Mouse (Mus musculus): ENCODE measurements at regions not wholly inside any gene's neighbourhood (a gene's known extent, or its start where the extent isn't known, plus 50 kb on each side); places are given as distances from the start of the nearest gene placed in this dataset.

DNA sequence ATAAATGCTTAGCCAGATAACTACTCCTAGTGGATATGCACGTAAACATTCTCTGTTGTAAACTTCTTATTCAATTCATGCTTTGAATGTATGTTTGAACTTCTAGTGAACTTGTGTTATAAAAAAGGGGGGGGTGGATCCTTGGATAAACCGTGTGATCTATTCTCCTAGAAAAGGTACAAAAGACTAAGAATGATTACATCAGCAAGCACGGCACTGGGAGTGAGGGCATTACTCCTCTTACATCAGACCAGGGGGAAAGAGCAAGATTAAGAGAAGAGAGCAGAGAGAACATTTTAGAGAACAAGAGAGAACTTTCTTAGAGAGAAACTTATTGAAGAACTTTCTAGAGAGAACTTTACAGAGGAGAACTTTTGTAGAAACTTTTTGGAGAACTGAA is 442.6 kb upstream of the Kcnab2 start:
- DNase-seq (ENCODE audit: low spot score) = no peak
- H3K27ac ChIP-seq = no peak overlapping the region
- peaks cover 12% of the 10 kb centered on the region for H3K4me1 ChIP-seq
- H3K36me3 ChIP-seq = no peaks in the 10 kb centered on the region
- H3K27me3 ChIP-seq (ENCODE audit: low read depth, poor library complexity, severe bottlenecking) = no peaks in the 10 kb centered on the region
- 81% methylated on average over 3 of the region's 3 CpGs for WGBS
- H3K9me3 ChIP-seq (replicated peaks) = no peaks in the 10 kb centered on the region
- H3K4me3 ChIP-seq = no peak overlapping the region

DNA sequence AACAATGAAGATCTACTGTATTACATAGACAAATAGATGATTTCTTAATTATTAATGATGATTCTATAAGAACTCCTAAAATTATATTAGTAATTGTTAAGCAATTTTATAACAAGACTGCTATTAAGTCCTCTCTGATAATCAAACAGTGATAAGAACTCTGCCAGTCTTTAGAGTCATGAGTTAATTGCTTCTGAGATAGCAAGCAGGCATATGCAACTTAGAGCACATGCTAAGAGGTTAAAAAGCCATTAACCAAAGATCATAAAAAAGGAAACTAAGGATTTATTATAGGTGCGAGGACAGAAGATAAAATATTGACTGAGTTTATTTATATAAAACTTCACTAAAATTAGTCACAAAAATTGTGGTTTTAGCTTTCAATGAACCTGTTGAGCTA is 442.2 kb upstream of the Kcnab2 start:
- peaks cover 12% of the 10 kb centered on the region for H3K4me1 ChIP-seq
- WGBS = 90% methylated on average over 1 of the region's 1 CpGs

DNA sequence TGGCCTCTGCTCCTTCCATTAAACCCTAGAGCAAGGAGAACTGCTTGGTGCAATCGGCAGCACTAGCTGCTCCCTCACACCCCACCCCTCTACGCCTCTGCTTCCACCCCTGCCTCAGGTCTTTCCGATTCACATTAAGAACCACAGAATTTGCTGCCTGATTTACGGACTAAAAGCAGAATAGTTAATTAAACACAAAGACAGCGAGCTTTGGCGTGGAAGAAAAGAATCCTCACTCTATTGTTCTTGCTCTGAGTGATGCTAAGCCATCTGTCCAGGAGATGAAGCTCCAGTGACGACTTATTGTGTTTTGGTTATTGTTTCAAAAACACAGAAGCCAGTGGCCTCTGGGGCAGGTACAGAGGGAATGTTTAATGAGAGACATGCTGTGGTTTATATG is 438.9 kb upstream of the Kcnab2 start:
- peaks cover 12% of the 10 kb centered on the region for H3K4me1 ChIP-seq
- H3K27me3 ChIP-seq (ENCODE audit: low read depth, poor library complexity, severe bottlenecking) = no peaks in the 10 kb centered on the region
- H3K4me3 ChIP-seq = no peak overlapping the region
- H3K27ac ChIP-seq = no peak overlapping the region
- no peaks in the 10 kb centered on the region for H3K36me3 ChIP-seq
- DNase-seq (ENCODE audit: low spot score) = no peak
- WGBS = 40% methylated on average over 7 of the region's 7 CpGs
- H3K9me3 ChIP-seq (replicated peaks) = no peaks in the 10 kb centered on the region

More for the DNA sequence above, 442.2 kb upstream of the Kcnab2 start:
- Histone ChIP-seq H3K9me3 (replicated peaks) (no peaks in the 10 kb centered on the region), H3K4me3 (no peak overlapping the region), H3K27ac (no peak overlapping the region), H3K36me3 (no peaks in the 10 kb centered on the region), H3K27me3 (ENCODE audit: low read depth, poor library complexity, severe bottlenecking) (no peaks in the 10 kb centered on the region)
- no peak for DNase-seq (ENCODE audit: low spot score)

DNA sequence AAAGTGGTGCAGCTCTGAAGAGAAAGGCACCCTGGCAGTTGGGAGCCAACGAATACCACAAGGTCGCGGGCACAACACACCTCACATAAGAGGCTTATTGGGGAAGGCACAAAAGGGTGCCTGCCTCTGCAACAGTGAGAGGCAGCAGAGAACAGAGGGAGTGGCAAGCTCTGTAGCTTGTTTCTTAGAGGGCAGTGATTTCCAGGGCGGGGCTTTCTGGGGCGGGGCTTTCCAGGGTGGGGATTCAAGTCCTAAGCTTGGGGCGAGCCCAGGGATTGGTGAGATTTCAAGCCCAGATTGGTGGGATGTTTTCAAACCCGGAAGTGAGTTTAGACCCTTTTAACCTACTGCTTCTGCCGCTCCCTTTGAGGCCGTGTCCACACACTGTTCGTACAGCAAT is 435.8 kb upstream of the Kcnab2 start:
- WGBS = 38% methylated on average over 10 of the region's 10 CpGs
- Histone ChIP-seq H3K36me3 (no peaks in the 10 kb centered on the region), H3K4me1 (peaks cover 12% of the 10 kb centered on the region), H3K27ac (no peak overlapping the region), H3K9me3 (replicated peaks) (no peaks in the 10 kb centered on the region), H3K27me3 (ENCODE audit: low read depth, poor library complexity, severe bottlenecking) (no peaks in the 10 kb centered on the region), H3K4me3 (no peak overlapping the region)
- no peak for DNase-seq (ENCODE audit: low spot score)

DNA sequence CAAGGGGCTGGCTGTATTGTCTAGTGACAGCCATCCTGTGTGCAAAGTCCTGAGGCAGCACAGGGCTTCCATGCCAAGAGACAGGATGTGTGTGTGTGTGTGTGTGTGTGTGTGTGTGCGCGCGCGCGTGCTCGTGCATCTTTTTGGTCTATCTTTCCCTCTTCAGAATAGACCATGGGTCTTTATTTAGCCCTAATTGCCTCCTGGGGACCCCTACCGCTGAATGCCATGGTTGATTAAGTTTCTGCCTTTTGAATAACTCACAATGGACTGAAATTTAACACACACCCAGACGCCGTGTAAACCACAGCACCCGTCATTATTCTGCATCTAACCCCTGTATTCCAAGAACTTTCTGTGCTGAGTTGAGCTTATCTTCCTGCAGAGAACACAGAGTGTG is 435.2 kb upstream of the Kcnab2 start:
- Histone ChIP-seq H3K9me3 (replicated peaks) (no peaks in the 10 kb centered on the region), H3K27ac (no peak overlapping the region), H3K27me3 (ENCODE audit: low read depth, poor library complexity, severe bottlenecking) (no peaks in the 10 kb centered on the region), H3K4me1 (peaks cover 12% of the 10 kb centered on the region), H3K4me3 (no peak overlapping the region), H3K36me3 (no peaks in the 10 kb centered on the region)
- WGBS = 94% methylated on average over 10 of the region's 10 CpGs
- DNase-seq (ENCODE audit: low spot score) = no peak

DNA sequence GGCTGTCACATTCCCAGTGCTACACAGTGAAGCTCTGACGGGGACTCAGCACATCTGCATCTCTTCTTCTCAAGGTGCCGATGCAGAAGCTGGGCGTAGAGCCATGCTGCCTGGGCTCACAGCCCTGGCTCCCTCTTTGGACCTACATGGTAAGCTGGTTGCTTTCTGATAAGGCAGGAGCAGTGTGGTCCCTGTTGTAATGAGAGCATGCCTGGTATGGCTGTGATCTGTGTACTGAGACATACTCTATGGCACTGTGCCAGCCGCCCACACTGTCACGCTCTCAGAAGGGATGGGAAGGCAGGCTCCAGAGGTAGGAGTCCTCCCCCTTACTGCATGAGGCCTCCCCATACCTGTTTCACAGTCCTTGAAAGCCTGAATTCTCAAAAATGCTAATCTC is 430.6 kb upstream of the Kcnab2 start:
- no peaks in the 10 kb centered on the region for H3K27me3 ChIP-seq (ENCODE audit: low read depth, poor library complexity, severe bottlenecking)
- no peaks in the 10 kb centered on the region for H3K4me1 ChIP-seq
- DNase-seq (ENCODE audit: low spot score) = no peak
- no peaks in the 10 kb centered on the region for H3K9me3 ChIP-seq (replicated peaks)
- no peak overlapping the region for H3K27ac ChIP-seq
- 87% methylated on average over 5 of the region's 5 CpGs for WGBS
- H3K36me3 ChIP-seq = no peaks in the 10 kb centered on the region
- H3K4me3 ChIP-seq = no peak overlapping the region

DNA sequence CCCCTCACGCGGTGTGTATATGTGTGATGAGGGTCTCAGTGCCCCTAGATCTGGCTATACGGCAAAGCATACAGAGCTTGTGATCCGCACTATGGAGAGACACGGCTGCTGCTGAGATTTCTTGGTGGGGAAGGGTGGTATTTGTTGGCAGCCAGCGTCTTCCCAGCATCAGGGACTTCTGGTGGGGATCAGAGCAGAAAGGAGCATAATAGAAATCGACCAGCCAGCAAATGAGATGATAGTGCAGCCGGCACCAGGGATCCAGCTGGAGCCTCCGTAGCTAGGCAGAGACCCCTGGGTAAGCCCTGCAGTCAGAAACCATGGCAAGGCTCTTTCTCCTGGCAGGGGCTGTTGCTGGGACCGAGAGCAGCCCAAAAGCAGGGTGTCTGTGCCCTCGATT is 425.2 kb upstream of the Kcnab2 start:
- no peak for DNase-seq (ENCODE audit: low spot score)
- WGBS = 89% methylated on average over 11 of the region's 11 CpGs

DNA sequence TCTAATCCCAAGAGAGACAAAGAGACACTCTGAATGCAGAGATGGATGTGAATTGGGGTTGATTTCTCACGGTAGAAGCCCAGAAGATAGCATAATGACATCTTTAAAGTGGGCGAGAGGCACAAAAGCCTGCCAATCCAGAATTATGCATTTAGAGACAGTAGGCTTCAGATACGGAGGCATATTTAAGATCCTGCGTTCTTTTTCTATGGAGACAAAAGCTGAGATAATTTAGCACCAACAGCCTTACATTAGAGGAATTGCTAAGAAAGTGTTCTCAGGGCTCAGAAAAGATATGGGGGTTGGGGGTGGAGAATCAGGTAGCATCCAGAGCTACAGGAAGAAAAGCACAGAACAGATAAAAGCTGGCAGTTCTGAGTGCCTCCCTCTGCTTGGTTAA is 422.4 kb upstream of the Kcnab2 start:
- no peak overlapping the region for H3K27ac ChIP-seq
- no peaks in the 10 kb centered on the region for H3K36me3 ChIP-seq
- no peaks in the 10 kb centered on the region for H3K4me1 ChIP-seq
- 92% methylated on average over 4 of the region's 4 CpGs for WGBS
- H3K27me3 ChIP-seq (ENCODE audit: low read depth, poor library complexity, severe bottlenecking) = no peaks in the 10 kb centered on the region
- no peaks in the 10 kb centered on the region for H3K9me3 ChIP-seq (replicated peaks)
- H3K4me3 ChIP-seq = no peak overlapping the region
- DNase-seq (ENCODE audit: low spot score) = no peak

More for the DNA sequence above, 425.2 kb upstream of the Kcnab2 start:
- no peak overlapping the region for H3K27ac ChIP-seq
- H3K27me3 ChIP-seq (ENCODE audit: low read depth, poor library complexity, severe bottlenecking) = no peaks in the 10 kb centered on the region
- H3K4me1 ChIP-seq = no peaks in the 10 kb centered on the region
- no peaks in the 10 kb centered on the region for H3K9me3 ChIP-seq (replicated peaks)
- no peaks in the 10 kb centered on the region for H3K36me3 ChIP-seq
- no peak overlapping the region for H3K4me3 ChIP-seq

DNA sequence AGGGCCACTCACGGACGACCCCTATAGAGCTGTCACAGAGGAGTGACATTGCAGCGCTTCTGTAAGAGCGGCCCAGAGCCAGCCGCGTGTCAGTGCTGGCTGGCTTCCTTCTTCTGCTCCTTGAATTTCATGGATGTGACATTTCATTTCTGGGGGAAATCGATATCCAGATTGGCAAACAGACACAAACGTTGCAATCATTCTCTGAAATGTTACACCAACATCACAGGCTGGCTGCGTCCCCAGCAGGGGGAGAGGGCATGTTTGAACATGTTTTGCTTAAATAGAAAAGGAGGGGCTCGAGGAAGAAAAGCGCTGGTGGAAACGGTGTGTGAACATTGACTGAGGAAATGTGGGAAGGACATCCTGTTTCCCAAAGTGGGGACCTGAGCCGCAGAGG is 417.4 kb upstream of the Kcnab2 start:
- Histone ChIP-seq H3K27ac (no peak overlapping the region), H3K9me3 (replicated peaks) (no peaks in the 10 kb centered on the region), H3K27me3 (ENCODE audit: low read depth, poor library complexity, severe bottlenecking) (no peaks in the 10 kb centered on the region), H3K36me3 (no peaks in the 10 kb centered on the region), H3K4me1 (no peaks in the 10 kb centered on the region), H3K4me3 (no peak overlapping the region)
- no peak for DNase-seq (ENCODE audit: low spot score)
- 78% methylated on average over 13 of the region's 13 CpGs for WGBS

DNA sequence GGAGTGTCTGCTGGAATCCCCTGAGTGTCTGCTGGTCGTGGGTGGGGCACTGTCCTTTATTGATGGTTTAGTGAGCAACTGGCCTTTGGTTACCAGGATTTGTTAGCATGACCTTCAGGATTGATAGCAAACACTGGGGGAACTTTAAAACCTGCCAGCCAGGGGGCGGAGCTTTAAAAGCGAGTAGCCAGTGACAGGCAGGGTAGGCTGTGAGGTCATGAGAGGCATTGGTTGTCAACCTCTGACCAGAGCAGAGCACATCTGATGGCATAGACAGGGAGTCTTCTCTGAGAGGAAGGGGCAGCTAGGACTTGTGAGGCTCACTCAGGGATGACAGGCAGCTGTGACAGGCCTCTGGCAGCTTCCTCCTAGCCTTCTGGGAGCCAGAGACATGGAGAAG is 415.3 kb upstream of the Kcnab2 start:
- H3K9me3 ChIP-seq (replicated peaks) = no peaks in the 10 kb centered on the region
- no peaks in the 10 kb centered on the region for H3K27me3 ChIP-seq (ENCODE audit: low read depth, poor library complexity, severe bottlenecking)
- H3K4me1 ChIP-seq = no peaks in the 10 kb centered on the region
- WGBS = 92% methylated on average over 3 of the region's 3 CpGs
- no peaks in the 10 kb centered on the region for H3K36me3 ChIP-seq
- H3K27ac ChIP-seq = no peak overlapping the region
- H3K4me3 ChIP-seq = no peak overlapping the region
- no peak for DNase-seq (ENCODE audit: low spot score)

DNA sequence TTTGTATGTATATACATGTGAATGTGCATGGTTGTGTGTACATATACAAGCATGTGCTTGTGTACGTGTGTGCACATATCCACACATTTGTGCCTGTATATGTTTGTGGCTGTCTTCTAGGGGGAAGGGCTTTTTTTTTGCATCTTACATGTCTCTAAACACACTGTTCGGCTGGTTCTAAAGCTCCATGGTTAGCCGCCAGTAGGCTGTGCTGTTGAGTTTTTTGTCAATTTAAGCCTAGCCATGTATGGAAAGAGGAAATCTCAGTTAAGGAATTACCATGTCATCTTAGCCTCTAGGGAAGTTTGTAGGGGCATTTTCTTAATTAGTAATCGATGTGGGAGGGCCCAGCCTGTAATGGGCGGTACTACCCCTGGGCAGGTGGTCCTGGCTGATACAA is 411.5 kb upstream of the Kcnab2 start:
- WGBS = 82% methylated on average over 5 of the region's 5 CpGs
- Histone ChIP-seq H3K4me1 (no peaks in the 10 kb centered on the region), H3K4me3 (no peak overlapping the region), H3K36me3 (no peaks in the 10 kb centered on the region), H3K27ac (no peak overlapping the region), H3K9me3 (replicated peaks) (no peaks in the 10 kb centered on the region), H3K27me3 (ENCODE audit: low read depth, poor library complexity, severe bottlenecking) (no peaks in the 10 kb centered on the region)
- DNase-seq (ENCODE audit: low spot score) = no peak

DNA sequence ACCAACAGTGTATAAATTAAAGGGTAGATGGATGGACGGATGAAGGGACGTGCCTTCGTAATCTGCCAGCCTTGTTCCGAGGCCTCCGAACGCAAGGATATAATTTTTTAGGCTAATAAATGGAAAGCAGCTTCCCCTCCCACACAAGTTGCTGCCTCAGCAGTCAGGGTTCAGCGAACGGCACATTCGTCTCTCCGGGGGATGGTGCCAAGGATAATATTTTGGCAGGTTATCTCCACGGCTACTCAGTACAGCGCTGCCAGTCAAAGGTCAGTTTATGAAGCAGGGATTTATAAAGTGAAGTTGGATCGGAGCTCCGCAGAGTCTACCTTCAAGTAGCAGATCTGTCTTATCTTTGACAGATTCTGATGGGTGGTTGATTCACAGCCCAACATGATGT is 410.6 kb upstream of the Kcnab2 start:
- Histone ChIP-seq H3K36me3 (no peaks in the 10 kb centered on the region), H3K27me3 (ENCODE audit: low read depth, poor library complexity, severe bottlenecking) (no peaks in the 10 kb centered on the region), H3K4me3 (no peak overlapping the region), H3K9me3 (replicated peaks) (no peaks in the 10 kb centered on the region), H3K4me1 (no peaks in the 10 kb centered on the region), H3K27ac (no peak overlapping the region)
- DNase-seq (ENCODE audit: low spot score) = no peak
- WGBS = 81% methylated on average over 14 of the region's 14 CpGs

DNA sequence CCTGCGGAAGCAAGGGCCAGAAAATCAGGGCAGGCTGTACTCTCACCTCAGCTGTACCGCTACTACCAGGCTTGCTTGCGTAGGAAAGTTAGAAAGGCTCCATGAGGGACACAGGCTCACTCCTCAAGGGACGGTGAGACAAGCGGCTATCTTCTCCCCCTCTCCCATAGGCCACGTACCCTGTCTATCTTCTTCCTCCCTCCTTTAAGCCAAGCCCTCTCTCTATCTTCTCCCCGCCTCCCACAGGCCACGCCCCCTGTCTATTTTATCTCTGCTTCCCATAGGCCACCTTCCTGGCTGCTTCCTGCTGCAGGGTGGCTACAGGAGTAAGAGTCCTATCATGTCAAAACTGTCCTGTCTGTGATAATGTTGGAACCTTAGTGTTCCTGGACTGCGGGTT is 409.1 kb upstream of the Kcnab2 start:
- no peak for DNase-seq (ENCODE audit: low spot score)
- H3K27me3 ChIP-seq (ENCODE audit: low read depth, poor library complexity, severe bottlenecking) = no peaks in the 10 kb centered on the region
- H3K36me3 ChIP-seq = no peaks in the 10 kb centered on the region
- 74% methylated on average over 9 of the region's 9 CpGs for WGBS
- no peaks in the 10 kb centered on the region for H3K4me1 ChIP-seq
- no peak overlapping the region for H3K27ac ChIP-seq
- no peak overlapping the region for H3K4me3 ChIP-seq
- H3K9me3 ChIP-seq (replicated peaks) = no peaks in the 10 kb centered on the region

DNA sequence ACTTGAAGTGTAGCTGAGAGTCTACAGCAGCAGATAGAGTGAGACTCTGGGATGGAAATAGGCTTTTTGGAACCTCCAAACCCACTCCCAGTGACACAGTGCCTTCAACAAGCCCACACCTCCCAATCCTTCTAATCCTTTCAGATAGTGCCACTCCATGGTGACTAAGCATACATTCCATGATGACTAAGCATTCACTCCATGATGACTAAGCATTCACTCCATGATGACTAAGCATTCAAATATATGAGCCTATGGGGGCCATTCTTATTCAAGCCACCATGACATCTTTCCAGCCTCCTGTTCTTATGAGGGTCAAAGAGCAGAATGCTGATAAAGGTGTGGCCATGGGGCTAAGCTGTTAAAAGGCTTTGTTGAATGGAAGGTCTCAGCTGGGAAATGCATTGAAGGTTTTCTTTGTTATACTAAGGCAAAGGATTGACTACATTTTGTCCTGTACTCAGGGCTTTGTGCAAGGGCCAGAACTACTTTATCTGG is 403.8 kb upstream of the Kcnab2 start:
- Histone ChIP-seq H3K27ac (no peak overlapping the region), H3K9me3 (replicated peaks) (no peaks in the 10 kb centered on the region), H3K27me3 (ENCODE audit: low read depth, poor library complexity, severe bottlenecking) (no peaks in the 10 kb centered on the region), H3K4me1 (no peaks in the 10 kb centered on the region), H3K36me3 (no peaks in the 10 kb centered on the region), H3K4me3 (no peak overlapping the region)
- DNase-seq (ENCODE audit: low spot score) = no peak

Measured in limb, embryonic 10.5 days (tissue).